Mouse (Mus musculus) megakaryocyte, embryonic 14.5 days (primary cell): ENCODE measurements around the gene Parp16.

ENCODE experiments used
- FLI1 ChIP-seq: IDR thresholded peaks from 2 replicates; pipeline ENCODE4 v1.6.1; 2012; ENCODE audit warnings: low read length, inconsistent platforms, mixed read lengths
- GATA1 ChIP-seq: IDR thresholded peaks from 3 replicates; pipeline ENCODE4 v1.6.1; 2012; ENCODE audit warnings: mixed read lengths, low read length, inconsistent platforms, borderline replicate concordance

- no peak for TF ChIP-seq GATA1
- no peak for TF ChIP-seq FLI1
Measured at GRCm38 (mm10) chr9:65161881-65162280, 33.3 kb upstream of the Parp16 start.
